Mouse (Mus musculus): ENCODE results near the gene Pcdh9.

Pcdh9 gene

DNA sequence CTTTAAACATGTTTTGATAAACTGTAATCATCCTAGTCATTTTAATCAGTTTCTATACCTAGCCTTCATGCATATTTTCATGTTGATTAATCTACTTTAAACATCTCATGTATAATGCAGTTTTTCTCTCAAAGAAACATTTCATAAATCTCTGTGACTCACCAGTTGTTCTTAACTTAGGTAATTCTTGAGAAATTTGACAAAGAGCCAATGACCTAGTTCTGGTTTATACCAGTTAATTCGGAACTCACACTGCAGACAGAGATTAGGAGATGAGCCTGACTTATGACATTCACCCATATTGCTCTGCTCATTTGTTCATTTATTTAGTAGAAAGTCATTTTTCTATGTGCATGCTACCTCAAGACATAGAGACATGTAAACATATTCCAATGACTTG, 328.9 kb downstream of the Pcdh9 start:
- DNase-seq (ENCODE audit: low spot score in 2 of 2), result no peak

DNA sequence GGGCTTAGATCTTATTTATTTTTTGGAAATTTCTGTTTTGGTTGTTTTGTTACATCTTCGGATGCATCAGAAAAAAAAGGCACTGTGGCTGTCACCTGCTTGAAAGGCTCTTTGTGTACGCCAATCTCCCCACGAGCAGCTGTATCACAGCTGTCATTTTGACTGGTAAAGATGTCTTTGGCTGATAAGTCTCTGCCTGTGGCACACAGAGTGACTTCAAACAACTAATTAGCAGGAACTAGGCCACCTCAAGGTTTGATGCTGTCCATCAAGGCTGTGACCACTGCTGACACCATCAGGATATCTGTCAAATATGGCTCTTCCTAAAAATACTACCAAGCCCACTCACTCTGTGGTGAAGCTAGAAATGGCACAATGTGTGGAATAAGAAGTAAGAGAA, 336.7 kb downstream of the Pcdh9 start:
- no peak for DNase-seq (ENCODE audit: low spot score in 2 of 2)

DNA sequence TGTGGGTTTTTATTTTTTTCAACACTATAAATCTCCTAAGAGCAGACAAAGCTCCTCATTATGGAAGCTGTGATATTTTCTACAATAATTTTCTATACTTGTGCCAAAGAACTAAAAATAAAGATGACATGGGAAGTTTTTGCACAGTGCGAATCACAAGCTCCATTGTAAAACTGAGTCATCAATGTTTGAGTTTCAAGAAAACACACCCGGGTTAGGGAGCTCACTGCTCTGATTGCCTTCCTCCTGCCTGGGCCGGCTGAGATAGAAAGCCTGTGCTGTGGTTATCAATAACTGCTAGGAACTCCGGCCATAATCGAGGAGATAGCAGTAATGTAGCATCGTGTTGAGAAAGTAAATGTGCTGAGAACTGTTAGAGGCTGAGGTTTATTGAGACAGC, 344.9 kb downstream of the Pcdh9 start:
- DNase-seq (ENCODE audit: low spot score in 2 of 2), result no peak

DNA sequence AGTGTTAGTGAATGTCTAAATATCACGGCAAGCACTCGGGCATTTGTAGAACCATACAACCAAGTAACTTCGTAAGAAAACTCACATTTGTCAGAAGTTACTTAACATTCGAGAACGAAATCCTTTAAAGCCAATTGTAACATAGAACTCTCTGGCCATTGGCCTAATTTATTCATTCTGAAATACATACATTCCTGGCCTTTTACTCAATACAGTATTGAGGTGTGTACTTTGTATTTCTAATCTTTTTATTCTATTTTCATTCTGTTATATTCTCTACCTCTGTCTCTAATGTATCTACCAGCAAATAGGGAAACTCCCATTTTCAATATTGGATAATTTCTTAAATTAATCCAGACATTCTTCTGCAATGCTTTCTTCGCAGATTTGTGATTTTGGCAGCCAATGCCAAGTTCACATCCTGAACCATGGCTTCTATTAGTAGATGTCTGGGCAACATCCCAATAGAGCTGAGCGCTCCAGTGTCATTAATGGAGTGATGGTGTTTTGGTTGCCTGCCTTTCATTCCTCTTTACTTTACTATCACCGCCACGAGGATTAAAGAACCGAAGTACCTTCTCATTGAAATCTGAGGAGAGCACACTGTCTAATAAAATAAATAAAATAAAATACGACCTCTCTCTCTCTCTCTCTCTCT, 346.4 kb downstream of the Pcdh9 start:
- DNase-seq (ENCODE audit: low spot score in 2 of 2), result no peak

DNA sequence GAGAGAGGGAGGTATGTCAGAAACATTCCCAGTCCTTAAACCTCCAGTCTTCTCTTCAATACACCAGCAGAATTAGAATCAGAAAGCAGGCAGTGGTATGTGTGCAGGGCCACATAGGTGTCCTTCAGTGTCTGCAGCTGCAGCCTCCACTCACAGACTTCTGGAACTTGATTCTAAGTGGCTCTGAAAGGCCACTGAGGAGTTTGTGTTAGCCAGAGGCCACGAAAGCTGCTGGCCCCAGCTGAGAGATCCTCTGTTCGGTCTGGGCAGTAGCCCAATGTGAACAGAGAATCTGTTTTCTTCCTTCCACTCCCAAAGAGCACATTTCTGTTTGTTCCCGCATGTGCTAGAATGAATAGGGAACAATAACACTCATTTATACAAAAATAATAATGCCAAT, 346.9 kb downstream of the Pcdh9 start:
- DNase-seq (ENCODE audit: low spot score in 2 of 2), result no peak

DNA sequence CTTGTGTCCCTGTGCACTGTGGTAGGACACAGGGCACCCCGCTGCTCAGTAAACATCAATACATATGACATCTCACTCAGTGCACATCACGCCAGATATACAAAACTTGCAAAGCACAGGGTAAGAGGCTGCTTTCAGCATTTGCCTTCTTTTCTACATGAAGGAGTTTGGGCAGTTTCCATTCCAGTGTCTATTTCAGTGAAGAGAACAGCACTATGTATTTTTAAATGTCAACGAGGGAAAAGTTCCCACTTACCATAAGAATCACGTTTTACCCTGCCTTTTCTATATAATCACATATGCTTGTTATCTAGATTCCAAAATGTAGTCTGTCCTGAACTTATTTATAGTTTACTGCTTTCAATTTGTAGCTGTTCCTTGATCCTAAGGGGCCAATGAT, 355.6 kb downstream of the Pcdh9 start:
- DNase-seq (ENCODE audit: low spot score in 2 of 2), result no peak

DNA sequence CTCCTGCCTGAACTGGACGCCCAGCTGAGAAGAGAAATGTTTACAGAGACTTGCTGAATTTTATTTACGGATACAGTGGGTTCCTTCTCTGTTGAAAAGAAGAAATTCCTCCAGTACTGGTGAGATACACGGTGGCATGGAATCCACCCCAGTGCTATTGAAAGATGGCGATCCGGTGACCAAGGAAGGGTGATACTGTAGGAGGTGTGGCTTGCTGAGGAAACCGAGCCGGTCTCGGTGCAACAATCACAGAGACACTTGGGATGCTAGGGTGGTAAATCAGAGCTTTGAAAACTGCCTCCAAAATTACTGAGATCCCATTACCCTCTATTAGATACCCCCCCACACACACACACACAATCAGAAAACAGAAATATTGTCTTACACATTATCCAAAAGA, 367.0 kb downstream of the Pcdh9 start:
- no peak for DNase-seq (ENCODE audit: low spot score in 2 of 2)

DNA sequence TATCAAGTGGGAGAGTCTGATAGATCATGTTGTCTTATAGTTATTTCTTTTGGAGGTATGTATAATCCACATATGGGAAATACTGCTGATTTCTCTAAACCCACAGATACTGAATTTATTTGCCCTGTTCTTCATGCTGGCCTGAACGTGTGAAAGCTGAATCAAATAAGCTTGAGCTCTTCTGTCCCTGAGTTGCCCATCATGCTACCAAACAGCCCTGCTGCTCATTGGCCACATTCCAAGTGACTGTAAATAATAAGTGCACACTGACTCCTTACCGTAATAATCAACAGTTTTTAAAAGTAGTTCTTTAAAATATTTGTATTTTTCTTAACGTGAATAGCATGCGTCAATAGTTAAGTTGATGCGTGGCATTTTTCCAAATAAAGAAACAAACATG, 370.3 kb downstream of the Pcdh9 start:
- DNase-seq (ENCODE audit: low spot score in 2 of 2), result no peak

DNA sequence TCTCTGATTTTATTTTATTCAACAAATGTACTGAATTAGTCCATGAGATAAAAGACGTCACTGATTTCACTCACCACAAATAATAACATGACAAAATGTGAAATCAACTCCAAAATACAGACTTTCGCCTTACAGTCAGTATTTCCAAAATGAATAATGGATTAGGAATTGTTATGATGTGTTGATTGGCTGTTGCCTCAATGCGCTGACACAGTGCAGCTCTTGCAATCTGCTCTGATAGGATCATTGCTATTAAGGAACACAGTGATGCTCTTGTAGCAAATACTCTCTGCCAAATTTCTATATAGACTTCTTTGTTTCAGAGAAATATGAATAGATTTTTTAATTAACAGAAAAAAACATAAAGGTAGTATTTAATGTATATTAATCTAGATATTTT, 373.8 kb downstream of the Pcdh9 start:
- DNase-seq (ENCODE audit: low spot score in 2 of 2), result no peak

DNA sequence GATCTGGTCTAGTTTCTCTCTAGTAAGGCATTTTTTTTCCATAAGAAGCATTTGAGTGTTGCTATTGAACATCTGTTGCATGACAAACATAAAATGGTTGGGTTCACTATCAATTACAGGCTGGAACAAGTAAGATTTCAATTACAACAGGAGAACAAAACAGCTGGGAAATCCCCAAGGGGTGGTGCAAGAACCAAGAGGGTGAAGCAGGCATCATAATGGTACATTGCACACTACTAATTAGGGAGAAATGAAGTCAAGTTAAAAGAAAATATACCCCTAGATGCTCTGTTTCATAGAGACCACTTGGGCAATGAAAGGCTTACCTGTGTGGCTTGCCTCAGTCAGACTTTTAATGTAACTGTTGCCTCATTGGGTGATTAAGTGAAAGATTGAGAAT, 384.4 kb downstream of the Pcdh9 start:
- no peak for DNase-seq (ENCODE audit: low spot score in 2 of 2)

DNA sequence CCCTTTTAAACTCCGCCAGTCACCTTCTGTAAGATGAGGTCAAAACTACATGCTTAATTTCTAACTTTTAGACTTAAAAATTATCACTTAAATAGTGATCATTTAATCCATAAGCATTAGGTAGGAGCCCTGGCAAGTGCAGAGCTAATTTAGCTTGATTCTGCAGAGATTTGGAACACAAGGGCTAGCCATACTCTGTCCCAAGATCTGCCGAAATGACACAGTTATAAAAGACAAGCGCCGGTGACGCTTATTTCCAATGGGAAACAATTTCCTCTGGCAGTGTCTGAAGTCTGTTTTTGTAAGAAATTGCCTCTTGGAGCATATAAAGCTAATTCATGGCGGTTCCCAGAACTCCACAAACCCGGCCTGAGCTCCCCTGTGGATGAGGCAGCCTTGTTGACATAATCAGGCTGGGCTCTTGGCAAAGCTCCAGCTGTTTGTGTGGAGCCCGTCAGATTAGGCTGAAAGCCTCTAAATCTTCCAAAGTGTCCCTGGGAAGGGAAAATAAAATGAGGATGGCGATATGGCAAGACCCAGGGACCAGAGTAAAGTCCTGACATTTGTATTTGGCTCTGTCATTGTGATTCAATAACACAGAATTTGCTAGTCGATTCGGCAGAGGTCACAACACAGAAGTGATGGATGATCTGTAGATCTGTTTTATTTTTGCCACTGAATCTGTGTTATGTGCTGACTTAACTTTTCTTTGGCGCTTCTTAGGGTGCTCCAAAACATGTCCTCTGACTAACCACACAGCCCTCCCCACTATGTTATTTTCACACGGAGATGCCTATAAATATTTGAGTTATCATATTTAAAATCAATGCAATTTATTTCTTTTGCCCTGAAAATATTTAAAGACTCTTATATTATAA, 391.4 kb downstream of the Pcdh9 start:
- DNase-seq (ENCODE audit: low spot score in 2 of 2), result peak; percentile 9 to 44

DNA sequence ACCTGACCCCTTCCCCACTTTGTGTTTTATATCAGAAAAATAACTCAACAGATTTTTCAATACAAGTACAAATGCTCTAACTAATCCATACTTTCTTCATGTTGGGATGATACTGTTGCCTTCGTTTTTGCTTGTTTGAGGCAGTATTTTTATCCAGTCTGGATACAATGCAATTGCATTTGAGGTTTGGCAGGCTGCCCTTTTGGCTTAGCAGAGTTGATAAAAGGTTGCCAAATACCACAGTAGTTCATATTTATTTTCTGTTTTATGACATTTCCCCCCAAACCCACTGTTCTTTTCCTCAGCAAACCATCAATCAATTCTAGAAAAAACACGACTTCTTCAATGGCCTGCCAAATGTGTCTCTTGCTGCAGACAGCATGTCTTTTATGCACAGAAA, 415.5 kb downstream of the Pcdh9 start:
- no peak for DNase-seq (ENCODE audit: low spot score in 2 of 2)

DNA sequence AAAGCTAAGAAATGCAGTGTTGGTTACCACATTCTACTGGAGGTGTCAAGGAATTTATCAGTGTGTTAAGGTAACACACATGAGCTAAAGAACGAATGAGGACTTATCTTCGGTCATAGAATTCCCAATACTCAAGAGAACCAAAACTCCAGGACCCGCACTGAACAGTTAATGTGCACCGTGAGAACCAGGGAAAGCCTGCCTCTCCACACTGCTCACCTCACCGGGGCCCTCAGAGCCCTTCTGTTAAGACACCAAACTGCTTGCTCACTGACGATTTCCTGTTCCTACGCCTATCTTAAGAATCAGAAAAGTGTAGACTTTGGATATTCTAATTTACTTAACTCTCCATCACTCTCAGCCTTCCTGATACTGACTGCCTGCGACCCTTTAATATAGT, 418.0 kb downstream of the Pcdh9 start:
- no peak for DNase-seq (ENCODE audit: low spot score in 2 of 2)

DNA sequence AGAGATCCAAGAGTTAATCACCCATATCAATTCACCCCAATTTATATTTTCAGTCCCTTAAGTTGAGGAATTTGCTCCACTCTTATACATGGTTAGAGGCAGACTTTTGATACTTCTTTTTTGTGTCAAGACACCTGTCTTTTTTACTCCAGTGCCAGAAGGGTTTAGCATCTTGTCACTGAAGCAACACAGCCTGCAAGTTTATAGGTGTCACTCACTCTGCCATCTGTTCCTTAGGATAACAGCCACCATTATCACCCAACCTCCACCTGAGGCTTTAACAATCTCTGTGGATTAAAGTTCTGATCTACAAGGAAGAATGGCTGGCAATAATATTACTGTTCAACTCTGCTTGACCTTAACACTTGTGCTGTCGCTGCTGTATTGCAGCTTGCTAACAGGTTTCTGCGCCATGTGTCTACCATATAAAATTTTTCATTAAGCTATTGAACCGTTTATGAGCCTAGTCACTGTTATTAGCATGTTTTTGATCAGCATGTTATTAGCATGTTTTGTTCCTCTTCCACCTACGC, 427.1 kb downstream of the Pcdh9 start:
- no peak for DNase-seq (ENCODE audit: low spot score in 2 of 2)

DNA sequence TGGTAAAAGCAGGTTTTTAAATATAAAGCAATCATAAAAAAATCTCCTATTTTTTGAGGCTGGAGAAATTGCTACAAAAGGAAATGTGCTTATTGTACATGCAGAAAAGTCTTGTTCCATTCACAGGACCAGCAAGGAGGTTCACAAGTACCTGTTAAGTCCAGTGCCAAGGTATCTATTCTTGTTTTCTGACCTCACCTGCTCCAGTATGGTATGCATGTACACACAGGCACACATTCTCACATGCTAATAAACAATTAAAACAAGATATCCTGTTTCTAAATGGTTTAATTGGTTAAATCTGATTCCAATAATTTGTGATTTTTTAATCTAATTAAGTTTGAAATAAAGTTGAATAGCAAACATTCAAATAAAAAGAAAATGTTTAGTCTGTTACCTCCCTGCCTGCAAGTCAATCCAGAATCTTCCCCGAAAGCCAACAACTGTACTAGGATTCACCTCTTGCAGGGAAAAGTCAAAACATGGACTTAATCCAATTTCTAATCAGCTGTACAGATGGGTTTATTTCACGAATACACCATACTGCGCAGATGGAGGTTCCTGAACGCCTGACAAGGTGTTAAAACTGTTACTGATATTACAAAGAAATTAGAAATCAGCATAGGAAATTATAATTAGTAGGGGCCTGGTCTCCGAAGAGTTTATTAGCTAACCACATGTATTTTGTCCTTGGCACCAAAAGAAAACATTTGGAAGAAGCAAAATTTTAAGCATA, 439.4 kb downstream of the Pcdh9 start:
- DNase-seq (ENCODE audit: low spot score in 2 of 2), result no peak

DNA sequence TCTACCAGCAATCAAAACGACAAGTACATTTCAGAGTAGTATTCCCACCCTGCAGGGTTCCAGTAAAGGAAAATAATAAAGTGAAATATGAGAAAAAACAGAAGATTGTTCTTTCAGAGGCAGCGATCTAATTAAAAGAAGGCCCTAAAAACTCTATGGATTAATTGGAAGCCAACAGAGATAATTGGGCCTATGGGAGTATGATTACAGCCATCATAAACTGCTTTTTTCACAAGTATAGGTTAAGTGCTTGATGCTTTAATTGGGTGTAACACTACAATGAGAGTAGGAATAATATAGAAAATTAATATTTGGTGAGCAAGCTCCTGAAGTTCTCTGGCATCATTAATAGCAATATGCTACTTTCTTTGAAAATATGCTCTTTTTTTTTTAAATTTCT, 448.6 kb downstream of the Pcdh9 start:
- DNase-seq (ENCODE audit: low spot score in 2 of 2), result no peak

DNA sequence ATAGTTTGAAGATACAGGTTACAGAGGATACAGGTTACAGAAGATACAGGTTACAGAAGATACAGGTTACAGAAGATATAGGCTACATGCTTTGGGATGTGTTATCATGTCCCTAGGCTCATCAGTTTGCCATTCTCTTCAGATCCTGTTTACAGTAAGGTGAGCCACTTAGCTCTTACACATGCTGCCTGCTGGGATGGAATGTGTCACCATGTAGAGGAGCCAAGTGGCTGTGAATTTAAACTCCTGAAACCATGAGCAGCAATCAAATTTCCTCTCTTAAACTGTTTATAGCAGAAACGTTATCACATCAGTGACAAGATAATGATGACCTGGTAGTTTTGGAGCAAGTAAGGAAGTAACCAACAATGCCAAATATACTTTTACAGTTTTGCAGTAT, 453.3 kb downstream of the Pcdh9 start:
- no peak for DNase-seq (ENCODE audit: low spot score in 2 of 2)

DNA sequence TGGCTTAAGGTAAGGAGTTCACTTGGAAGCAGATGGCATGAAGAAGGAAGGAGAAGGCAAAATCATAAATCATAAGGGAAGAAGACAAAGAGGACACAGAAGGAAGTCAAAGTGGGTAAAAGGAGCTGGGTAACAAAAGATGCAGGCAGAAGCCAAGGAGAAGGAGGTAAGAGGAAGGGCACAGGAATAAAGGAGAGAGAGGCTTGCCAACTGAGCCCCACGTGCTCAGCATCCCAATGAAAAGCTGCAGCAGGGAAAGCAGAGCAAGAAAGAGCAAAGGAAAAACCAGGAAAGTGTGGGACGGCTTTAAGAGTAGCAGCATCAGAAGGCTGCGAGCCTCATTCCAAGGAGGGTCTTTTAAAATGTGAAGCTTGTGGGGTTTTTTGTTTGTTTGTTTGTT, 473.7 kb downstream of the Pcdh9 start:
- peak; percentile 7 to 12 for DNase-seq (ENCODE audit: low spot score in 2 of 2)

DNA sequence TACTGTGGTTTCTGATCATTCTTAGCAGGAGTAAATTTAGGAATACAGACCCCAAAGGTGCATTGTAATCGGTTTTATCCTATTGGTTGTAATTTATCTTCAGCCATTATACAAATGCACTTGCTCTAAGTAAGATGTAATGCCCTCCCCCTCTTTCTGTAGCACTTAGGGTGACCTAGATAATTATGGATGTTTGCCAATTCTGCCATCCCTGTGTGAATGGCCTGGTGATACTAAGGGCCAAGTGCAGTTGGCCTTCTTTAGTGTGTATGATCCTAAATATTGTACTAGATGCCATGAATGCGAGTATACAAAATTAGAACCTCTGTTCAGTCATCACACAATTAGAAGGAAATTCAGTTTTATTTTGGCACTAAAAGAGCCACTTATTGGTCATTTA, 475.0 kb downstream of the Pcdh9 start:
- no peak for DNase-seq (ENCODE audit: low spot score in 2 of 2)

DNA sequence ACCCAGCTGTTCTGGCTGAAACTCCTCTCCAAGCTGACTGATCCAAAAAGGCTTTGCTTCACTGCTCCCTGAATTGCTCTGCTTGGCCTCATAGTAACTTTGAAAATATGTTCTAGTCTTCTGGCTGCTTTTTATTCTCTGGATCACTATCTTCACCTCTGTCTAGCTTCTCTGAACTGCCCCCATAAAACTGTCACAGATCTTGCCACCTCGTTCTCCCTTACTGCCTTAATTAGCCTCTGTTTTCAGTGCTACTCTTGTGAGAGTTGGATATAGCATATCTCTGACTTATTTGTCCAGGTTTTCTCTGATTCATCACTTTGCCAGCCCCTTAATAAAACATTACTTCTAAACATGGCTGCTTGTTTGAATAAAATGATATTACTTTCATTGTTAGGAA, 481.2 kb downstream of the Pcdh9 start:
- no peak for DNase-seq (ENCODE audit: low spot score in 2 of 2)

DNA sequence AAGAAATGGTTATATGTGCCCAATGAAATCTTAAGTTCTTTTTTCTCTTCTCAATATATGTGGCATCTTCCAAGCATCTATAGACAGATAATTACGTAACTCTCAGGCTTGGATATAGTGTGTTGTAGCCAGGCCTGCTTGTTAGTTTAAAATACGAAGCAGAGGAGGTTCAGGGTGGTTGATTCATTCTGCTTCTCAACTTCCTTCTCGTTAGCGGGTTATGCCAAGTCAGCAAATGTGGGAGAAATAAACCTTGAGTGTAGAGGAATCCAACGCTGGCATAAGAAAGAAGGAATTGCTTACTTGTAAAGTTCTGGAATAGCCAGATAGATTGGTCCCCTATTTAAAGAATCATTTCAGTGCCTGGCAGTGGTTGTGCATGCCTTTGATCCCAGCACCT, 482.7 kb downstream of the Pcdh9 start:
- no peak for DNase-seq (ENCODE audit: low spot score in 2 of 2)

DNA sequence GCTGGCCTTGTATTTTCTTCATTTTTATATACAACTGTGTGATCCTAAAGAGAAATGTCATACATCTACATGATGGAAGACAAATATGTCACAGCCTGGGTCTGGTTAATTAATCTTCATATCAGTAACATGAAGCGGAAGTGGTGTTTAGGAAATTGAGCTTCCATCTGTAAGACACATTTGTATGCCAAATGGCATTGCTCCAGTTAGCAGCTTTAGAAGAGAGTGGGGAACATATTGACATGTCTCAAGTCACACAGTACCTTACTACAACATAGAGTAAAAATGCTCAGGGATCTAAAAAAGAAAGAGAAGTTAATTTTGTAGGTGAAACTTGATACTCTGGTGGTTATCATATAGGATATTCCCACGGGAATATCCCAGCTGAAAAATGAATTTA, 505.4 kb downstream of the Pcdh9 start:
- no peak for DNase-seq (ENCODE audit: low spot score in 2 of 2)

DNA sequence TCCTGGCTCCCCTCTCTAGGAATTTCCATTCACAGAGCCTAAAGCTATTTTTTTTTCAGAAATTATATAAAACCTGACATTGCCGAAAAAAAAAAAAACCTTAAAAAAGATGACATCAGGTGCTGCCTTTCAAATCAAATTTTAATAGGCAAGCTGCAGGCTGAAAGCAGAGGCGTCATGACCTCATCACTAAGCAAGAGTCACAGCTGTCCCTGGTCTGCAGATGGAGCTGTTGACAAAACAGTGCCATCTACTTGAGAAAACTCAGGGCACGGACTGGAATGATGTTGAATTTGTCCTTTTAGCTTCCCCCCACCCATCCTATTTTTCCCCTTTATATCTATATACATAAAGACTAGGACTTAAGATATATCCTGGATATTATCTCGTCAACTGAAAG, 509.3 kb downstream of the Pcdh9 start:
- DNase-seq (ENCODE audit: low spot score in 2 of 2), result no peak
